Comparison of ENCODE assay signal across 22 mouse cellular contexts in the genomic region with DNA sequence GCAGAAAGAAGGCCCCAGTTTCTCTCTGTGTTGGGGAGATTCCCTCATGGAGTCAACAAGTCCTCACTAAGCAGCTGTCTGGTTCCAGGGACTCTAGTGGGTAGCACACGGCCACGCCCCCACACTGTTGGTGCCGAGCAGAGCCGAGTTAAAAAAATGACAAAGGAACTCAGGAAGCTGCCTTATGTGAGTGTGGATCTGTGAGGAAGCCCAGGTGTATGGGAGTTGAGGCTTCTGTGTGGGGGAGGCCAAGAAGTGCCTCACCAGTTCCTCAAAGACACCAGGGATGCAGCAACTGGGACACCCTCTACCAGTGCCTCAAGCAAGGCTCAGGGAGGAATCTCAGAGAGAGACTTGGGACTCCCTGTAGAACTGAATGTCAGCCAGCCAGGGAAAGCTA. TPM values are rescaled to one million over a fixed set of nuclear protein-coding genes. Genes with fewer than 3 reads are reported as not detected.
"Had no signal": no experiment of that assay in that cellular context is flagged by ENCODE, and none has a peak within 500 bp of the region (broad histone marks: within the 10 kb centered on the region; RNA-seq: fewer than 3 reads in every experiment).

No protein-coding gene starts in this region.

- H3K27ac ChIP-seq: intestine, embryonic 15.5 days; kidney, embryonic 15.5 days; layer of hippocampus, adult 2 months; left cerebral cortex, adult 2 months; liver, embryonic 13.5 days; stomach, postnatal 0 days had no signal

- ATAC-seq: intestine, embryonic 15.5 days had no signal

- H3K4me2 ChIP-seq: intestine, embryonic 15.5 days; kidney, embryonic 15.5 days; liver, embryonic 13.5 days; midbrain, embryonic 11.5 days had no signal

- H3K4me3 ChIP-seq: intestine, embryonic 15.5 days; kidney, embryonic 15.5 days; layer of hippocampus, adult 2 months; left cerebral cortex, adult 2 months; liver, embryonic 13.5 days had no signal

- H3K36me3 ChIP-seq: intestine, embryonic 15.5 days; kidney, embryonic 15.5 days; liver, embryonic 13.5 days had no signal

- H3K9me3 ChIP-seq: intestine, embryonic 15.5 days; kidney, embryonic 15.5 days; liver, embryonic 13.5 days had no signal

- DNase-seq: kidney, adult 11 months; kidney, adult 8-10 months; kidney, postnatal 10 days; kidney, postnatal 4 days; left cerebral cortex, postnatal 4 days; liver, embryonic 13.5 days; lung, adult 2 months; lung, postnatal 14 days; lung, postnatal 4 days; midbrain, embryonic 14.5 days; thymus, adult 2 months; thymus, postnatal 14 days; thymus, postnatal 4 days had no signal

- H3K9ac ChIP-seq: intestine, embryonic 15.5 days; kidney, embryonic 15.5 days; liver, embryonic 13.5 days had no signal

RNA-seq across cellular contexts. Expression of a gene that starts 42.7 kb away (rescaled TPM):
- total RNA-seq: megakaryocyte-erythroid progenitor cell, adult 5-6 weeks had no signal

RNA-seq across cellular contexts. Expression of a gene that starts 54.2 kb away (rescaled TPM):
- total RNA-seq: megakaryocyte-erythroid progenitor cell, adult 5-6 weeks had no signal
- polyA plus RNA-seq: neural tube, embryonic 11.5 days; stomach, embryonic 14.5 days had no signal
